Mouse (Mus musculus) kidney, adult 18-20 months (tissue): ENCODE data around the gene Oas3.
"Not testable (repeated sequence)": the region's sequence is repeated elsewhere in the genome, so short reads cannot be mapped to it uniquely, and the experiment has no call there.

ENCODE experiments used
- DNase-seq: peaks from one replicate; pipeline ENCODE4 v3.0.0; 2021

Gene Oas3

GRCm38 (mm10) chr5:120777478-120777877 lies at the start of gene Oas3:
TSS of gene Oas3 (minus strand) at chr5:120777661.
- DNase-seq, result no peak

GRCm38 (mm10) chr5:120818999-120819398 lies 41.5 kb upstream of the Oas3 start:
- no peak for DNase-seq

- DNase-seq, result peak; percentile 51
Observed at GRCm38 (mm10) chr5:120815949-120816348, 38.5 kb upstream of the Oas3 start.

- no peak for DNase-seq
Observed at GRCm38 (mm10) chr5:120813023-120813422, 35.6 kb upstream of the Oas3 start.

GRCm38 (mm10) chr5:120811951-120812819 lies 34.7 kb upstream of the Oas3 start, which contains the start of gene Oas1c:
TSS of gene Oas1c (minus strand) at chr5:120812514.
- peak; percentile 90 for DNase-seq

- peak; percentile 9 for DNase-seq
Observed at GRCm38 (mm10) chr5:120809171-120809570, 31.7 kb upstream of the Oas3 start.

- DNase-seq, result peak; percentile 70
Observed at GRCm38 (mm10) chr5:120806458-120806857, 29.0 kb upstream of the Oas3 start.

GRCm38 (mm10) chr5:120803596-120803995 lies 26.1 kb upstream of the Oas3 start:
- DNase-seq, result no peak

- not testable (repeated sequence) for DNase-seq
Observed at GRCm38 (mm10) chr5:120798943-120799342, 21.5 kb upstream of the Oas3 start.

- DNase-seq, result not testable (repeated sequence)
Observed at GRCm38 (mm10) chr5:120798147-120798546, 20.7 kb upstream of the Oas3 start.

- not testable (repeated sequence) for DNase-seq
Observed at GRCm38 (mm10) chr5:120795480-120796034, 18.1 kb upstream of the Oas3 start, which contains the start of gene Oas1e. TSS of gene Oas1e (minus strand) at chr5:120795530.

GRCm38 (mm10) chr5:120793043-120793442 lies 15.6 kb upstream of the Oas3 start:
- peak; percentile 66 for DNase-seq

GRCm38 (mm10) chr5:120787042-120787441 lies 9.6 kb upstream of the Oas3 start:
- no peak for DNase-seq

GRCm38 (mm10) chr5:120782446-120782845 lies 5.0 kb upstream of the Oas3 start:
- DNase-seq, result no peak

- DNase-seq, result no peak
Observed at GRCm38 (mm10) chr5:120781646-120782045, 4.2 kb upstream of the Oas3 start.

- no peak for DNase-seq
Observed at GRCm38 (mm10) chr5:120779922-120780321, 2.5 kb upstream of the Oas3 start.

GRCm38 (mm10) chr5:120778941-120779340 lies 1.5 kb upstream of the Oas3 start:
- no peak for DNase-seq

GRCm38 (mm10) chr5:120776801-120777200 lies 660 bp downstream of the Oas3 start:
- DNase-seq, result no peak

- no peak for DNase-seq
Observed at GRCm38 (mm10) chr5:120775287-120775985, 2.0 kb downstream of the Oas3 start.

GRCm38 (mm10) chr5:120769396-120769795 lies 8.1 kb downstream of the Oas3 start:
- DNase-seq, result no peak

GRCm38 (mm10) chr5:120765010-120765409 lies 12.5 kb downstream of the Oas3 start:
- DNase-seq, result no peak

- no peak for DNase-seq
Observed at GRCm38 (mm10) chr5:120761901-120762300, 15.6 kb downstream of the Oas3 start.

- no peak for DNase-seq
Observed at GRCm38 (mm10) chr5:120754215-120754614, 23.2 kb downstream of the Oas3 start.

GRCm38 (mm10) chr5:120752786-120753185 lies 24.7 kb downstream of the Oas3 start:
- no peak for DNase-seq
